Mouse (Mus musculus): ENCODE data around the gene Atp12a. TPM values are rescaled to one million over a fixed set of nuclear protein-coding genes. Genes with fewer than 3 reads are reported as not detected.

Gene Atp12a
- not detected for polyA plus RNA-seq (2014; fragmentation: Illumina TruSeq; extraction: RNeasy Lipid Tissue Mini Kit (QIAGEN cat#74804); ENCODE audit: low read depth, low replicate concordance)

GRCm38 (mm10) chr14:56364711-56365237 lies at the start of gene Atp12a:
Atp12a (plus strand) TSS chr14:56365068.

GRCm38 (mm10) chr14:56402311-56403071 lies 37.6 kb downstream of the Atp12a start, which contains the start of gene Rnf17:
Rnf17 (plus strand) TSS chr14:56402581.

Other genes starting within 250 kb of the Atp12a start
- gene Gzme, start 244.4 kb upstream of the Atp12a start, polyA plus RNA-seq (2014; fragmentation: Illumina TruSeq; extraction: RNeasy Lipid Tissue Mini Kit (QIAGEN cat#74804); ENCODE audit: low read depth, low replicate concordance): not detected
- not detected for gene Gzmd, start 232.5 kb upstream of the Atp12a start, polyA plus RNA-seq (2014; fragmentation: Illumina TruSeq; extraction: RNeasy Lipid Tissue Mini Kit (QIAGEN cat#74804); ENCODE audit: low read depth, low replicate concordance)
- not detected for gene Gzmg, start 205.5 kb upstream of the Atp12a start, polyA plus RNA-seq (2014; fragmentation: Illumina TruSeq; extraction: RNeasy Lipid Tissue Mini Kit (QIAGEN cat#74804); ENCODE audit: low read depth, low replicate concordance)
- not detected for gene Gzmn, start 190.5 kb upstream of the Atp12a start, polyA plus RNA-seq (2014; fragmentation: Illumina TruSeq; extraction: RNeasy Lipid Tissue Mini Kit (QIAGEN cat#74804); ENCODE audit: low read depth, low replicate concordance)
- not detected for gene Gzmf, start 153.7 kb upstream of the Atp12a start, polyA plus RNA-seq (2014; fragmentation: Illumina TruSeq; extraction: RNeasy Lipid Tissue Mini Kit (QIAGEN cat#74804); ENCODE audit: low read depth, low replicate concordance)
- gene Gzmc, start 130.4 kb upstream of the Atp12a start, polyA plus RNA-seq (2014; fragmentation: Illumina TruSeq; extraction: RNeasy Lipid Tissue Mini Kit (QIAGEN cat#74804); ENCODE audit: low read depth, low replicate concordance): not detected
- gene Gzmb, start 102.8 kb upstream of the Atp12a start, polyA plus RNA-seq (2014; fragmentation: Illumina TruSeq; extraction: RNeasy Lipid Tissue Mini Kit (QIAGEN cat#74804); ENCODE audit: low read depth, low replicate concordance): not detected
- 0.21 TPM for gene Rnf17, start 37.5 kb downstream of the Atp12a start, polyA plus RNA-seq (2014; fragmentation: Illumina TruSeq; extraction: RNeasy Lipid Tissue Mini Kit (QIAGEN cat#74804); ENCODE audit: low read depth, low replicate concordance)
- gene Cenpj, start 210.4 kb downstream of the Atp12a start, polyA plus RNA-seq (2014; fragmentation: Illumina TruSeq; extraction: RNeasy Lipid Tissue Mini Kit (QIAGEN cat#74804); ENCODE audit: low read depth, low replicate concordance): 3.3 TPM
- gene Parp4, start 210.6 kb downstream of the Atp12a start, polyA plus RNA-seq (2014; fragmentation: Illumina TruSeq; extraction: RNeasy Lipid Tissue Mini Kit (QIAGEN cat#74804); ENCODE audit: low read depth, low replicate concordance): 22.8 TPM

Measured in heart, adult 10 weeks (tissue).